Mouse (Mus musculus) R1 (cell line): ENCODE measurements around the gene Elmod1.

Experiments
- DNase-seq: peaks from one replicate; pipeline ENCODE4 v3.0.0-alpha.2; 2018; ENCODE audit warnings: low read depth, low spot score

Gene Elmod1

DNA sequence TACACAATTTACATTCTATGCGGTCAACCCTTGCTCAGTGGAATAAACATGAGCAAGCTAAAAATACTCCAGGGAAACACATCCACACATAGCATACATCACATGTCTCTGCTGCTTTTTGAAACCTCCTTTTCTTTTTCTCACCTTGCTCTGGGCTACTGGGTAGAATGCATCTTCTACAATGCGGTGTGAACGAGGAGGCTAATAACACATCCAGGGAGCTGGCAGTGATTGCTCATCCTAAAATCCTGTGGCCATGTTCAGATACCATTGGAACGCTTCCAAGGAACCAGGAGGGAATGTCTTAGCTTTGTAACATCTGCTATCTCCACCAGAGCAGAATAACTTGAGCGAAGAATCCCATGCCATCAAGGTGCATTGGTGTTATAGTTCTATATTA is 64.8 kb downstream of the Elmod1 start:
- no peak for DNase-seq

DNA sequence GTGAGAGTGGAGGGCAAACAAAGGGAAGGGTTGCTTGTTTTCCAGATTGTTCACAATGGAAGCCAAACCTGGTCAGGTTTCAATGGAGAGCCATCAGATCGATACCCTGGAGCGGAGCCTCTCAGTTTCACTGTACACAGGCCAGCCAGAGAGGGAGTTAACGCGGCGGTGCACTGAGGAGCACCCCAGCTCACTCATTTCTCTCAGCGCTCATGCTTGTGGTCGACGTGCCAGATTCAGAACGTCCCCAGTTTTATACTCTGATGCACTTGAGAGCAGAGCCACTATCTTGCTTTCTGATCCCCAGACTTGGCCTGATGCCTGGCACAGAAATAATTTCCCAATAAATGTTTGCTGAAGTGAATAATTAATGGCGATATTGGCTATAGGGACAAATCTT is 68.3 kb downstream of the Elmod1 start:
- no peak for DNase-seq

DNA sequence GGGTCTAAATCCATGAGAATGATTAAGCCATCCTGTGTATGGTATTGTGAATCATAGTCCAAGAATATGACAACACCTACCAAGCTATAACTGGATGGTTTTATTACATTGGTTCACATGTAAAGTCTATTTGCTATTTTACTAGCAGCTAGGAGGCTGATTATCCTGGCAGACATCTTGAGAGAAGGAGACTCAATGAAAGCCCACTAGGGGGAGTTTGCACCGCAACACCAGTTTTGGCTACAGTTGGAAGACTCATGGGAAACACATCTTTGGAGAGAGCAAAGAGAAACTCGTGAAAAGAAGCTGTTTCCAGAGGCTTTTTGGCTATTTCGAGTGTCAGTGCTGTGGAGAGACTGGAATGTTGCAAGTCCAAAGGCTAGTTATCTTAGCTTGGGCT is 69.7 kb downstream of the Elmod1 start:
- peak; percentile 72 for DNase-seq

DNA sequence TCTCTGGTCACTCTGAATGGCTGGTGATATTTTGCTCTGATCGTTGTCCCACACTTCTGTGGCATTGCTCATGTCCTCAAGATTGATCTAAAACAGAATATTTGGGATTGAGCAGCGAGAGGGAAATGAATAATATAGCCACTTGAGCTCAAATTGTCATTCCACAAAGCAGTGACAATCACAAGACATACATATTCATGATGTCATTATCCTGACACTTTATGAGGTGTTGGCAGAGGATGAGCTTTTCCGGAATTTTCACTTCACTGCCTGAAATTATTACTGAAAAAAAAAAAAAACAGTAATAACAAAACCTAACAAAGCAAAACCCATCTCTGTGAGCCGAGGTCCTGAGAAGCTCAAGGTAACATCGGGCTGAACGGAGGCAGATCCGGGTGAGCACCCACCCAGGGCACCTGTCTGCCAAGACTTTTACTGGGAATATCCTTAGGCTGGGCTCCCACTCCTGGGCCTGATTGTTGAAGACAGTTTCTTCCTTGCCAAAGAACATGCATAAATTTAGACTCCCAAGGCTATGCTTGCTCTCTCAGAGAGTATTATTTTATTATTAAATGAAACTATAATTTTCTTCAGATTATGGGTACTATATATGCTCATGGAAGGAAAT is 71.8 kb downstream of the Elmod1 start:
- DNase-seq: no peak

DNA sequence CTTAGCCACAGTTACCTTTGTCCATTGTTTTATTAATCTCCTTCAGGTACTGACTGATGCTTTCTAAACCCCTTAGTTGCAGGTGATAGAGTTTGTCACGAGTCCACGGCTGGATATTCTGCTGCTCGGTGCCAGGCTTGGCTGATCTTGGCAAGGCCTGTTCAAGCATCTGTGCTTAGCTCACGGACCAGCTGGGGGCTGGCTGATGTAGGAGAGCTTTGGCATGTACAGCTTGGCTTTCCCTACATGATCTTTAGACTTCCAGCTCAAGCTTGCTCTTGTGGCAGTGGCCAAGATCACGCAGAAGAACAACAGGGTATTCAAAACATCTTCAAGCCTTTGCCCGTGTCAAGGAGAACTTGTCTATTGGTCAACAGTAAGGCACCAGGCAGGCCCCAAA is 75.3 kb downstream of the Elmod1 start:
- DNase-seq: no peak

DNA sequence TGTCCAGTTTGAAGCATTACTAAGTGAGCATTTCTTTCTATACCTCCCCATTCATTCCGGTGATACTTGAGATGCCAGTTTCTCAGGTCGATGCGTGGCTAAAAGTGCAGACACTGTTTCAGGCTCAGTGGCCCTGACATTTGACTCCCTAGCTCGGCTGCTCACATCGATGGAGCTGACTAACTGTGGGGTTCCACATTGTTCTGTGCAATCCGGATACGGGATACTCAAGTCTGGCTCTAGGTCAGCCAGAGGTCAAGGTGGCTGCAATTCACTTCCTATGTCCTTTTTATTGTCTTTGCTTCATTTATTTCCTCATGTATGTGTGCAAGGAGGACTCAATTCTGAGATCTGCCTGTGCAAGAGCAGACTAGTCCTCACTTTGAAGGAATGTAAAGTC is 79.3 kb downstream of the Elmod1 start:
- DNase-seq: peak; percentile 81

DNA sequence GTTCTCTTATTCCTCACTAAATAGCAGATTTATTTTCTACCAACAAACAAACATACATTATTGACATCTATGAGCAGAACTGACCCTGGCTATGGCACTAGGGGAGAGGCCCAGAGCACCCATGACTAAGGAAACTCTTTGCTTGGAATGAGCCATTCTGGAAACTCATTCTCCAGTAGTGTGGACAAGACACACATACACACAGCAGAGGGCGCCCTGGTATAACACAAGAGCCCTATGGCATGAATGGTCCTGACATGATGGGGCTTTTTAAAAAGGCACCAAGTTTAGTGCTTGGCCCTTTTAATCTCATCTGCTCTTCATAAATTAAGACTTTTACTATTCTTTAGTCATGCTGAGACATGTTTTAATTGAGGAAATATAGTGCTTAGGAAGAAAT is 85.0 kb downstream of the Elmod1 start:
- peak; percentile 61 for DNase-seq

DNA sequence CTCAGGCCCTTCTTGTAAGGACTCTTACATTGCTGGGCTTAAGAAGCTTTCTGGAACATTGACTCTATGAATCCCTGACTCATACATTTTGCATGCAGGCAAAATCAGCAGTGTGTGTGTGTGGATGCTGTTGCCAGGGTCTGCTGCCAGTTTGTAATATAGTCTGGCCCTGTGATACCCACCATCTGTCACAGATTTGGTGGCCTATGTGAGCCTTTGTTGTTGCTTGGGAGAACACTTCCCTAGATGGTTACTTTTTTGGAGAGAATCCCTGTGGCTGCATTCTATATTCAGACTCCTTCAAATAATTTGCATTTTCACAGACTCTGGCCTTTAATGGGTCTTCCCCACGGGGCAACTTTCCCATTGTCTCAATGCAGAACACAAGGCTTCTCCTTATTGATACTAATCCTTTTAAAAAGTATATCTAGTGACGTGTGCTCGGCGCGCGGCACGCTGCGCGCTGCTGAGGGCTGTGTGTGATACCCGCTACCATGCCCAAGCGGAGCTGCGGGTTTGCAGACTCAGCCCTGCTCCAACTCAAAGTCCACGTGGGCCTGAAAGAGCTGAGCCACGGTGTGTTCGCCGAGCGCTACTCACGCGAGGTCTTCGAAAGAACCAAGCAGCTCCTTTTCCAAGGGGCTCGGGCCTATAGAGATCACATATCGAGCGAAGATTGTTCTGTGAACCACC is 91.4 kb downstream of the Elmod1 start:
- DNase-seq: no peak

DNA sequence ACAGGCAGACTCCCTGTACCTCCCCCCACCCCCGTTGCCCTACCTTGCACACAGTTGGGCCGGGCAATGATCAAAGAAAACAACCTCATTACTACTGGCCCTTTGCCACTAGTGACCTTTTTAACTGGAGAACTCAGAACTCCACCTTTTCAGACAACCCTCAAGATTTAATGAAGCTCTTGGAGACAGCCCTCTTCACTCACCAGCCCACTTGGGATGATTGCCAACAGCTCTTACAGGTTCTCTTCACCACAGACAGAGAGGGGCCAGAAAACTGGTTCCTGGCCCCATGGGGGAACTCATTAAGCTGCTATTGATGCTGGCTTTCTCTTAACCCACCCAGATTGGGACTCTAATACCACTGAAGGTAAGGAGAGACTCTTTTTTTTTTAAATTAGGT is 97.7 kb downstream of the Elmod1 start:
- no peak for DNase-seq

DNA sequence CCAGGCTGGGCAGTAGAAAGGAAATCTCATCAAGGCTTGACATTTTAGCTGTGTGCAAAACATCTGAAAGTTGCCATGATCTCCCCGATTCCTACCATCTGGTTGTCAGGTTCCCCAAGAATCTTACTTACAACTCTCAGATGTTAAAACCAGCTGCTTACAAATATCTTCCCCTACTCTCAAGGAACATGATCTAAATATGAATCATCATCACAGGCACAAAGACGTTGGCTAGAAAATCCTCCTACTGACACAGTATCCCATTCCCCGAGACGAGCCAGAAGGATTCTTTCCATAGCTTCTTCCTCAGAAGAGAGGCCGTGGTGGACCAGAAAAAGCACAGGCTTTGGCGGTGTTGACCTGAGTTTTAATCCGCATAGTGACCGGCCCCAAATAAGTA is 101.9 kb downstream of the Elmod1 start:
- DNase-seq: no peak
